Mouse (Mus musculus) adrenal gland, adult (tissue): ENCODE measurements around the gene Usp47.

Experiments
- DNase-seq, 2 experiments: peaks; one replicate each; pipeline ENCODE4 v3.0.0; 2022 to 2023; ENCODE audit warnings: low spot score in 1 of 2; ENCODE audit not compliant: inconsistent age in 2 of 2

The Usp47 gene

DNA sequence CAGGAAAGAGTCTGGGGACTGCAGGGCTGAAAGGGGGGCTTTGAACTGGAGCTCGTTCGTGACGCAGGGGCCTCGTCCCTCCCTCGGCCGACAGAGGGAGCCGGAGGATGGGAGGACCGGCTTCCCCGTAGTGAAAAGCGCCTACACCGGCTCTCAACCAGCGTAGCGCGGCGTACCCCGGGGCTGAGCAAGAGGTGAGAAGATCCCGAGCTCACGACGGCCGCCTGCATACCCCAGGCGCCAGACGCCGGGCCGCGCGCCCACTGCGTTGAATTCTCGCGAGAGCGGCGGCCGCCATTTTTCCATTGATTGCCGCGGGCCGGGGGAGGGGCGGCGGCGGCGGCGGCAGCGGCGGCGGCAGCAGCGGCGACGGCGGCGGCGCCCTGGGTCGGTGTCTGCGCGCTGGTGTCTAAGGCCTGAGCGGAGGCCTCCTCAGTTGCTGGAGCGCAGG is at the start of gene Usp47:
Gene Usp47, plus strand, starts transcription at position 355 of the 451 bp plus-strand sequence.
- peak; percentile 84 to 95 for DNase-seq

DNA sequence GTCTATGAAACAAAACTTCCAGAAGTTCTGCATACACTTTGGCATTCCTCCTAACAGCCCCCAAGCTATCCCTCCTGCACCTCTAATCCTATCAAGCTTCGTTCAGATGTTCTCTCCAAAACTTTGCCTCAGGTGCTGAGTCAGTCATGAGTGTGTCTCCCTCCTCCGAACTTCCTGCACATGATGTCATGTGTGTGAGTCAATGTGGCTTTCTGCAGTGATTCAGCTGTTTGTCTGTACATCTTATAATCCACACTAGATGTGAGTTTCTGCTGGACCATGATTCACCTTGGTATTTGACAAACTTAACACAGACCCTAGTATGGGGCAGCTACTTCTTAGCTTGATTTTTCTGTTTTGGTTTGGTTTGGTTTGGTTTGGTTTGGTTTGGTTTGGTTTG is 46.9 kb upstream of the Usp47 start:
- DNase-seq: peak; percentile 35 to 45

DNA sequence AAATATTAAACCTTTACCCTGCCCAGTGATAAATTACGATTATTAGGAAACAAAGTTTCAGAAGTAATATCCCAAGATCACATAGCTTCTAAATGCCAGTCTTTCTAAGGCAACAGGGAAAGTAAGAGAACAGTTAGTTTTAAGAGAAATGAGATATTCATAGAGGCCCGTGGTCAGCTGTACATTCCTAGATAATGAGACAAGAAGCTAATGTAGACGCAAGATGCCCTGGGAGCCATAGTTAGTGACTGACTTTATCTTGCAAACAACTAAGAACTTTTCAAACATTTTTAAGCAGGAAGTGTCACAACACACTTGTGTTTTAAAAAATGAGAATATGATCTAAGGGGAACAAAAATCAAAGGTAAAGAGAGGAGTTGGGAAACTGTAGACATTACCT is 45.4 kb upstream of the Usp47 start:
- DNase-seq: no peak

DNA sequence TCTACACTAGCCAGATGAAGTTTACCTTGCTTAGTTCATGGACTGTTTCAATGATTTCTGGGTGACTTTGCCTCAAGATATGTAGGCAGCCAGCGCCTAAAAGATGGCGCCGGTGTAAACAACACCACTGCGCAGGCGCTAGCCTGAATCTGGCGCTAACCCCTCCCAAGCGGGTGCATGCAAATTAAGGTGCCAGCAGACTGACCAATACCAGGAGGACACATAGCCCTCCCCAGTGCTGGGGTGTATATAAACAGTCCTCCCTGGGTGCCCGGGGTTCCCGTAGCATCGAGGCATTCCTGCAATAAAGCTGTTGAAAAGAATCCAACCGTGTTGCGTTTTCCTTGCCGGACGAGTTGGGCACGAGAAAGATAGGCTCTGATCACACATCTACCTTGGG is 41.0 kb upstream of the Usp47 start:
- no peak for DNase-seq

DNA sequence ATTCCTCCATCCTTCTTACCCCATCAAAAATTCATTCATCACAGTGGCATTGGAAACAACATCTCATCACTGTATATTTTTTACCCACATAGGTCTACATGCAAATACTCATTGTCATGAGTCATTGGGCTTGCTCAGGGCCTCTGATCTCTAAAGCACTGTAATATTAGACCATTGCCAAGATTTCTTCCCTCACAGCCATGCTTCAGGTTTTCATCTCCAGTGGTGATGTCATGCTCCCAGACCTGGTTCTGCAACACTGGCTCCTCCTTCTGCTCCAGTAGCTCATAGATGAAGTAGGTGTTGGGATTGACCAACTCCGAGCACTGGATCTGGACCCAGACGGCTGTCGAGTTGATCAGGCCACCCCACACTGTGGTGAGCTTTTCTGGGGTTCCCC is 38.8 kb upstream of the Usp47 start:
- no peak for DNase-seq

DNA sequence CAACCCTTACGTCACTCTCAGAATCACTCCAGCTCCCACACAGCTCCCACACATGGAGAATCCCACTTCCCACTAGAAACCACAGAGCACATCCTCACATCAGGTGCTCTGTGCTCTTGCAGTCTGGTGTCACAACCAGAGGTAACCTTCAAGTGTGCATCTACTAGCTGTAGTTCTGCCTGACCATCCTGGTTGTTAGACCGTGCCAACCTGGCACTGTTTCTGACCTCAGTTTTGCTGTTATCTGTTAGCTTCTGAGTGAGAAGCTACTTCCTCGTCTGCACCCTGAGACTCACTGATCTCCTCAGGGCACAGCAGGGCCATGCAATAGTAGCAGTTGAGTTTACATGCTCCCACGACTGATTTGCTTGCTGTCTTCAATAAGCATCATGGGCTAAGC is 38.0 kb upstream of the Usp47 start:
- DNase-seq: no peak

DNA sequence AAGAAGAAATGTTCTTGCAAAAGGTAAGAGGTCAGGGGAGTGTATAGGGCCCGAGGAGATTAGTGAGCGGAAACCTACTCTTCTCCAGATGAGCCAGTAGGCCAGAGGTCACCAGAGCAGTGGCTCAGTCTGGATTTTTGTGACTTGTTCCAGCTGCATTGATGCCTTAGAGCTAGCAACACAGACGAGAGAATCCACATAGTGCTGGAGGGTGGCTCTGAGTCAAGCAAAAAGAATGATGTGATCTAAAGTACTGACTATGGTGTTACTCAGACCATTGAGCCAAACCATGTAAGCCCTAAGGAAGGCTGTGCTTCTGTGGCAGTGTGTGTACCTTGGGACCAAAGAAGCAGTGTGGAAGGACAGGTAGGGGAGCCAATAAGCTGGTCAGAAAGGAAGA is 36.4 kb upstream of the Usp47 start:
- DNase-seq: no peak

DNA sequence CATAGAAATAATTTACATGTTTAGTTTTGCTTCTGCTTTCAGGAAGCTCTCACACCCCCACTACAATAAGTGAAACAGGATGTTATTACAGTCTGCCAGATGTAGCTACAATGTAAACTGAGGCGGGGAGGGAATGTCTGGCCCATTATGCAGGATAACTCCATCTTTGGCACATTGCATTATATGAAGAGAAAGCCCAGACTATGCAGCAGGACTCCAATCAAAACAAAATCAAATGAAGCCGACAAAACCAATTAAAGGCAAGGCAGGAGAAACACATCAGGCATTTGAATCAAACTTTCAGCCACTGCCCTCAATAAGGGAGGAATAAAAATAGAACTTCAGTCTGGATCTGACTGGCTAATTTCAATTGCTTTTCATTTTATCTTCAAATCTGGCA is 25.9 kb upstream of the Usp47 start:
- DNase-seq: no peak

DNA sequence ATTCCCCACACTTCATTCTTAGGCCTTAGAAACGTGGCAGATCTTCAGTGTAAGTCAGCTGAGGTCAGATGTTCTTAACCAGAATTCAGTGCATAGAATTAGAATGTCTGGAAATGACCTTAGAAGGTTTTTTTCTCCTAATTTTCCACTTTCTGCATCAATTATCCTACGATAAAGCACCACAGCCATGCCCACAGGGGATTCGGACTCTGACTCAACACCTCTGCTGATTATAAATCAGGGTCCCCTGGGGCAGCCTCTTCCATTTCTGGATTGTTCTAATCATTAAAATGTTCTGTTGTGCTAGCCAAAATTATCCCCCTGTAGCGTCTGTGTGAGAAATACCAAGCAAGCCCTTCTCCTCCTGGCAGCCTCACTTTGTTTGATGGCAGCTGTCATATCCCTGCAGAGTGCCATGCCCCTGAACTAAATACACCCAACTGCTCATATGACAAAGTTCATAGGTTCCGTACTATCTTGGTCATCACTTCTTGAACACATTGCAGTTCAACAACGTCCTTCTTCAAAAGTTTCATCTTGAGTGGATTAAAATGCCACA is 24.8 kb upstream of the Usp47 start:
- DNase-seq: no peak

DNA sequence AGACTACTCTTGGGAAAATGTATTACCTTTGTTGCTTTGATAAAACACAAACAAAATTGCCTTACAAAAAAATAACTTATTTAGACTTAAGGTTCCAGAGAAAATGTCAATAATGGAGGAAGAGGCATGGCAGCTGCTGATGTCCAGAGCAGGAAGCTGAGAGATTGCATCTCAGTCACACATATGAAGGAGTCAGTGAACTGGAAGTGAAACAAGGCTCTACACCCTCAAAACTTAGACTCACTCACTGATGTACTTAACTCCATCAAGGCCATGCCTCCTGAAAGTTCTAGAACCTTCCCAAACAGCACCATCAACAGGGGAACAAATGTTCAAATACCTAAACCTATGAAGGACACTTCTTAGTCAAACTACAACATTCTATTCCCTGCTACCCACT is 23.9 kb upstream of the Usp47 start:
- no peak for DNase-seq

DNA sequence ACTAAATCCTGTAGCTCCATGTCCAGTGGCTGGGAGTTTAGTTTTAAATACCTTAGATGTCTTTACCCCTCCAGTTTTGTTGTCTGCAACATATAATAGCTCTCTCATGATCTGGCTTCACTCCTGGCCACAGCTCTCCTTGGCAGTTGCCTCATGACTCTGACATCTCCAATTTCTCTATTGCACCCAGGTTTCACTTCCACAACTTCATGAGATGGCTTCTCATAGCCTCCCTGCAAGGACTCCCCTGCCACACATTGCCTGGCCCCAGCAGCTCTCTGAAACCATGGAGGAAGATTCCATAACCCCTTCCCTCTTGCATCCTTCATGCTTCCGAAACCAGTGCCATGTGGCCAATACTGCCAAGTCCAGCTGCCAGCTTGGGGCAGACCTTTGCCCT is 23.1 kb upstream of the Usp47 start:
- DNase-seq: no peak

DNA sequence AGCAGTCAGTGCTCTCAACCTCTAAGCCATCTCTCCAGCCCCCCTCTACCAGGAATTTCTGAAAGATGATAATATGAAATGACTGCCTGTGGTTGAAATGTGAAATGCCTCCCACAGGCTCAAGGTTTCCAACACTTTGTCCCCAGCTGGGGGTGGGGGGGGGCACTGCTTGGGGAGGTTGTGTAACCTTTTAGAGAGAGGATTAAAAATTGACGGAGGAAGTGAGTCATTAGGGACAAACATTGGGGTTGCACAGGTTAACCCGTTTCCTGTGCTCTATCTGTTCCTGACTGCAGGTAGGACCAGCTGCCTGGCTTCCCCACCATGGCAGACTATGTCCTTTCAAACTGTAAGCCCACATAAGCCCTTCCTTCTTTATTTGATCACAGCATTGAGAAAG is 12.8 kb upstream of the Usp47 start:
- DNase-seq: no peak

DNA sequence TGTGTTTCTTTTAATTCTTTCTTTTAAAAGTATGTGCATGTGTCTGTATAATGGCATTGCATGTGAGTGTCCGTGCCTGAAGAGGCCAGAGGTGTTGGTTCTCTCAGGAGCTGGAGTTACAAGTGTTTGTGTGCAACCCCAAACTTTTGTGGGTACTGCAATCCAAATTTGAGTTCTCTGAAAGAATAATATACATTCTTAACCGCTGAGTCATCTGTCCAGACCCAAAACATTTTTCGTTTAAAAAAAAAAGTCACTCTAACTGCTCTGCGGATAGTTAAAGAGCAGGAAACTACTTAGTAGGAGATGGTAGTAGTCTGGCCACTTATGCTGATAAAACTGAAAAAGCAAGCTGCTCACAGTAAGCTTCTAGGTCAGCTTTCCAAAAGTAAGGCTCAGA is 12.3 kb upstream of the Usp47 start:
- no peak for DNase-seq

DNA sequence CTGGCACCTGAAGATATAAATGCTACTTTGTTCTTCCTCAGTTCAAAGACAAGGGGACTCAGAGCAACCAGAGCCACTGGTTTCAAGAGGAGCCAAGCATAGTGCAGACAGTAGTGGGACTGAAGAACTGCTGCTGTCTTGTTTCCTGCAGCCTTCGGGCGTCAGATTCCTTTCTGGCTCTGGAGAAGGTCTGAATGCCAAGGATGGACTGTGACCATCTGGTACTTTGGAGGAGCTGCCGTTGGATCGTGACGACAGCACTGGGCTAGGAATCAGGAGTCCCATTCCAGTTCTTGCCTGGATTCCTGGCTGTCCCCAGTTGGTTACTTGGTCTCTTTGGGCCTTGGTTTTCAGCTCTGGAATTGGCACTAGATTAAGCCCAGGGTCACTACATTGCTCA is 11.2 kb upstream of the Usp47 start:
- DNase-seq: peak; percentile 12 to 52

DNA sequence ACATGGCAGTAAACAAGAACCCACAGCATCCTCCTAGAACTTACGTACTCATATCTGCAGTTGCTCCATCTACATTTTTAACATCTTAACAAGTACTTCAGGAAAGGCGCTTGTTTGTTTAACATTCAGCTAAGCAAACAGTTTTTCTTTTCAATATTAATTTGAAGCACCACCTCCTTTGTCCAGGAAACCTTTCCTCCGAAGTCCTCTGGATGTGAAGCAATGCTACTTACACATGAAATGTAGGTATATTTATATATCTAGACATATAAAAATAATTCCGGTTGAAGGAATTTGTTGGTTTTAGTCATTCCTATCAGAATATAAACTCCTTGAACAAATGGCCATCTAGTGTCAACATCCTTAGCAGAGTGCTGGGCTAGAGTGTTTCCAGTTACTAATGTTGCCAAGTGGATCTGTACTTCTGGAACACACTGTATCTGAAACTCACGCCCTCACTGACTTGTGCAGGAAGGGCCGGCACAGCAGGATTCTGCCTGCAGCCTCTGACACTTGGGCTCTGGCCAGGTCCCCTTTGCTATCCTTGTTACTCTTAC is 10.6 kb upstream of the Usp47 start:
- DNase-seq: no peak

DNA sequence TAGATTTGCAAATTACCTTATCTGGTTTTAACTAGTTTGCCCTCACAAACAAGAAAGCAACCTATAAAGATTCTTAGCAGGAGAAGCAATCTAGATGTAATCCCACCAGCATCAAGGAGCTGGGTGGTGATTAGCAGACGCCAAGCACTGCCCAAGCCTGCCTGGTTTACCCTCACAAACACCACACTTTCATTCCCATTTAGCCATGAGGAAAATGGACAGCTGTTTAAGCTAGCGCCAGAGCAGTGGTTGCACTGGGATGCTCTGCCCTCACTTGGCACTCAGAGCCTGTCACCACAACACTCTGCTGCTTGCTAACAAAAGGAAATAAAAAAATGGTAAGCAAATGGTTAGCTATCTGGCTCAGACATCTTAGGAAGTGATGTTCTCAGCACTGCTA is 9.2 kb upstream of the Usp47 start:
- DNase-seq: no peak

DNA sequence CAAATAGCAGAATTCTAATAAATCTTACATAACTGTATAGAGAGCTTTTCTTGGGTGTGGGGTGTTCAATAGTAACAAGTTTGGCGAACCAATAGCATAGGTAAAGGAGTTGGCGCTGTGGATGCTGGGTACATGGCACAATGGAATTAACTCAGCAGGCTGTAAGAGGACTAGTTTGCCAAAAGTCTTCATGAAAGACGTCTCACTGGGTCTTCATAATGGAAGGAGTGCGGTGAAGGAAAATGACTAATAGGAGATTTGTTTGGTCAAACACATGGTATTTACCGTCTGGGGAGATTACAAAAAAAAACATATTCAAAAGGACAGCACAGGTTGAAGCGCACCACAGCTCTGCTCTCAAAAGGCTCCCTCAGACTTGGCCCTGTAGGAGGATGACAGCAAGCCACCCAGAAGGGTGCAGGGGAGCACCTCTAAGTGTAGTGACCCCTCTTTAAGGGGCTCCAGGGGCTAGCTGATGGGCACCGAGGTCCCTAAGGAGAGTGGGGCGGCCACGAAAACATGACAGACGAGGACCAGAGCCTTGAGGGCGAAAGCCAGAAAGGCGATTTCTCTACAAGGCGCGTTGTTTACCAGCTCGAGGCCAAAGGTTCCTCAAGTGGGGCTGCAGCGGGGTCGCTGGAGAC is 676 bp upstream of the Usp47 start:
- DNase-seq: no peak

DNA sequence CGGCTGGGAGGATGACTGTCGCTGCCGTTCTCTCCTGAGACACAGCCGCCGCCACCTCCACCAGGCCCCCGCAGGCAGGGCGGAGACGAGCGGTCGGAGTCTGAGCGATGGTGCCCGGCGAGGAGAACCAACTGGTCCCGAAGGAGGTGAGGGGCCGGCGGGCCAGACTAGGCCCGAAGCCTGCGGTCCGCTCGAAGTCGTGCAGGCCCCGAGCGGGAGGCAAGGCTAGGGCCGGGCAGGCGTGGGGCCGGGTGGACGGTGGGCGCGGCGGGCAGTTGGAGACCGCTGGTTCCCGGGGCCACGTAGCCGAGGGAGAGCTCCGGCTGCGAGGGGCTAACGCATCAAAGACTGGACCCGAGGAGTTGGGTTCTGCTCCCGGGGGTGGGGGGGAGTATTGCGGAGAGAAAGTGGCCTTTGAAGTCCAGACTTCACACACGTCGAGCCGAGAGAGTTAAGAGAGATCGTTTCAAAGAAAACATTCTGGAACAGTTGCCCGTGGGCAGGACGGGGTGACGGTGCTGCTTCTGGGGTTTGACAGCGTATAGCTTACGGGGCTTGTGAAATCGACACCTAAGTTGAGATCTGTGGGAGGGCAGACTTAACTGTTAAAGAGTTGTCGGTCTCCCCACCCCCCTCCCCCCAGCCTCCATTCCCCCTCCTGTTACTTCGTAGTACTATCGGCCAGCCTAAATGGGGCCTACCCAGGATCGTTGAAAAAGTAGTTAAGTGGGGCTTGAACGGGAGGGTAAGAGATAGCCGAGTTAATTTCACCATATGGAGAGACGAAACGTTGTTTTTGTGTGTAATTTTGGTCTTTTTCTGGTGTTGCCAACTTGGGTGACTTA is 519 bp downstream of the Usp47 start:
- peak in 1 of 2 experiments; percentile 95 for DNase-seq

DNA sequence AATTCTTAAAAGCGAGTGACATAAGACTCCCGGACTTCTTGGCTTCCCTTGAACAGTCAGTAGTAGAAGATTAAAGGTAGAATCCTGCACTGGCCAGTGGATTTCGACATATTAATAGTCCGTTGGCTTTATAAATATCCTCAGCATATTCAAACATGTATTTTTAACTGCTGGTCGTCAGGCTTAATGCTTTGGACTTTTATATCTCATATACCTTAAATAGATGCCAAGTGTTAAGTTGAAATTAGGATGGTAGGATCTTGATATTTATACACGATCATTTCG is 1.1 kb downstream of the Usp47 start:
- no peak for DNase-seq

DNA sequence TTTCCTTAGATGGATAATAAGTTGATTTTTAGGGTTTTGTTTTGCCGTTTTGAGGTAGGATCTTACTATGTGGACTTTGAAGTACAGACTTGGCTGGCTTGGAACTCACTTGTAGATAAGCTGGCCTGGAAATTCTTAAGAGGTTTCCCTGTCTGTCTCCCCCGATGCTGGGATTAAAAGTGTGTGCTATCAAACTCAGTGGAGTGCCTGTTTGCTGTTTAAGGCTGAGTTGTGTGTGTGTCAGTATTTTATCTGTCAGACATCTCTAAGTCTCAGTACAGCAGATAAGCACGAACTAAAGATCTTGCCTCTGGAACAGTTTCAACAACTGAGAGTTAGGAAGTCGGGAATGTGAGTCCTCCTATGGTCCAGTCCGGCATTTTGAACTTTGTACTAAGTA is 1.6 kb downstream of the Usp47 start:
- peak in 1 of 2 experiments; percentile 69 for DNase-seq

DNA sequence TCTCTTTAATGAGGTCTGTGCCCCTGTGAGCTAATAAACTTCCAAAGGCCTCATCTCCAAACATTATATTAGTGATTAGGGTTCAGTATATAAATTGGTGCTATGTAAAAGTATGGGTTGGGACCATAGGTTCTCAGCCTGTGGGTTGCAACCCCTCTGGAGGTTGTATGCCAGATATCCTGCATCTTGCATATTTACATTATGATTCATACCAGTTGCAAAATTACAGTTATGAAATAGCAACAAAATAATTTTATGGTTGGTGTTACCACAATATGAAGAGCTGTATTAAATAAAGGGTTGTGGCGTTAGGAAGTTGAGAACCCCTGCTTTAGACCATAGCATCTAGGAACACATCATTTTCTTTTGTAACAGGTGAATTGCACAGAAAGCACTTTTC is 7.3 kb downstream of the Usp47 start:
- peak in 1 of 2 experiments; percentile 45 for DNase-seq

DNA sequence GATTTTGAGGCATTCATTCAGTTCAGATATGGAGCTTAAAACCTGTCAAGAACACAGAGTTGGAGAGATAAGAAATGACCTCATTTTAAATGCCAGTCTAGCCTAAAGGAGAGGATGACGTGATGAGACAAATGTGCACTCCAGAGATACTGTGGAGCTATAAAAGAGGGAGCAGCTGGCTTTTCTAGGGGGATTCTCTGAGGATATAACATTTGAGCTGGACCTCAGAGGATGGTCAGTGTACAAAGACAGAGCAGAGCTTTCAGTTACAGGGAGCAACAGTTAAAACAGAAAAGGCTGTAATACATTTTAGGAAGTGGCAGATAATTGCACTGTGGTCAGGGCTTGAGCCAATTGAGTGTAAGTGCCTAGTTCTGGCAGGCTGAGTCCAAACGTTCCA is 12.5 kb downstream of the Usp47 start:
- peak in 1 of 2 experiments; percentile 65 for DNase-seq
